Mouse (Mus musculus): Measurements from ENCODE around the gene Usp5. TPM values are rescaled to one million over a fixed set of nuclear protein-coding genes. Genes with fewer than 3 reads are reported as not detected.

Usp5 gene
- 189 and 200 TPM in 2 replicates for polyA plus RNA-seq (2015; fragmentation: Nextera tagmentation; extraction: Ambion mirVana)

DNA sequence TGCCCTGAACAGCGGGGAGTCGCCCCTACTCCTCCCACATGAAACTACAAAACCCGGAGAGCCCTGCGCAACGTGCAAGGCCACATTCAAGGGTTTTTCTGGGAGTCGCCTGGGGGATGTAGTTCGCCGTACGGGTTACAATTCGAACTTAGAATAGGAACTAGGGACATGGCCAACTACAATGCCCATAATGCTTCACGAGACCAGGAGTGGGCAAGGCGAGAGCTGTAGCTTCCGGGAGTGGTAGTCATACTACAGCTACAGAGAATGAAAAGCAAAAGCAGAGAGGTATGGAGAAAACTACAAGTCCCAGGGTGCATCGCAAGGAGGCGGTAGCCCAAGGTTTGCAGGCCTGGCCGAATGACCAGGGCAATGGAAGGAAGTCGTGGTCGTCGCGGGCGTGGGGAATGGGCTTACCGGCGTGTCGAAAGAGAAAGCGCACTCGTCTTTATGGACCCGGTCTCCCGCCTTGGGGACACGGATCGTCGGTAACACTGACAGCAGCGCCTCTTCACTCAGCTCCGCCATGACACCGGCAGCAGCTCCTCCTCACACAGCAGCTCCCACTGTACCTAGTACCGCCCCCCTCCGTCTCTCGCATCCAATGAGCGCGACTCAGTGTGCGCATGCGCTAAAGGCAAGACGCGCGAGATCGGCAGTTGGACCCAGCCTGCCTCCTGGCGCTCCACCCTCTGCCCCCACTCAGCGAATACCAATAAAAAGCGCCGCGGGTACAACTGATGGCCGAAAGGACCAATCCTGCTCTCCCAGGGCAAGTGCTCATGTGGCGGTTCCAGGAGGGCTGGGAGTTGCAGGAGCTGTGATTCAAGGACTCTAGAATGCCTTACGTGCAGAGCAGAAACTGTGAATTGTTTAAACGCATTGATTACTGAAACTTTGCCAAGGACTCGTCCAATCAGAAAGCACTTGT is at the start of gene Usp5, which contains the start of gene Cdca3:
Gene Usp5, minus strand, starts transcription at position 617 of the 931 bp plus-strand sequence.
Gene Cdca3, plus strand, starts transcription at position 680 of the 931 bp plus-strand sequence.
- Histone ChIP-seq H3K27me3 (no peaks in the 10 kb centered on the region), H3K4me2 (peak within 1 kb of the TSS; percentile 95), H3K9ac (peak within 1 kb of the TSS; percentile 80), H3K9me3 (no peaks in the 10 kb centered on the region), H3K36me3 (peaks cover 30% of the 10 kb centered on the region), H3K4me3 (peak within 1 kb of the TSS; percentile 65), H3K27ac (peak within 1 kb of the TSS; percentile 89), H3K4me1 (replicated peaks) (peaks cover 28% of the 10 kb centered on the region)
- under 1% methylated on average over 55 of the region's 55 CpGs for whole genome bisulfite sequencing
- peak; percentile 96 for ATAC-seq (ENCODE audit: low FRiP score)

DNA sequence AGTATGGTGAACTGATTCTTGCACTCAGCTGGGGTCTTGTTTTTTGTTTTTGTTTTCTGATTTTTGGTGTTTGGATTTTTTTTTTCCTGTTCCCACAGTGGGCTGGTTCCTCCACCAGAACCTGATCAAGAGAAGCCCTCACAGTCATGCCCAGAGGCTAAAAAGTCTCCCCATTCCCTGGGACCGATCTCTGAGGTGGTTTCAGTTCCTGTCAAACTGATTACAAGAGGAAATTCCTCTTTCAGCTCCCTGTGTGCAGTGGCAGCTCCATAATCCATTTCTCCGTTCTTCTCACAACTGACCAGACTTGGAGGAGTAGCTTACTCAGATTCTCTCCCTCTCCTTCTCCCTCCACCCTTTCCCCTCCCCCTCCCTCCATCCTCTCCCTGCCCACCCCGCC is 45.1 kb upstream of the Usp5 start:
- WGBS = 51% methylated on average over 2 of the region's 3 CpGs

DNA sequence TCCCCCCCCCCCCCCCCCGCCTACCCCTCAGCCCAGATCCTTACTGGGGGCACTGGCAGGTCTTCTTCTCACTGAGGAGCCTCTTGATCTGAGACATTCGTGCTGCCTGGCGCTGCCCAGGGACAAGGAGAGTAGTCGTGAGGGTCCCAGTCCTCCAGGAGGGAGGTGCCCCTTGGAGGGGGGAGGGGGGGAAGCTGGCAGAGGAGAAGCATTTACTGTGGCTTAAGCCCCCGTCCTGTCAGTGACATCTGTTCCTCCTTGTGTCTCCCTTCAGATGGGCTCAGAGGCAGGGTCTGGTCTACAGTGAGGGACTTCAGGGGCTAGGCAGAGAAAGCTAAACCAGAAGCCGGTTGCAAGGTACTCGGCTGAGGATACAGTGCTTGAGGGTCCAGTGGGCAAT is 37.3 kb upstream of the Usp5 start:
- peaks cover 49% of the 10 kb centered on the region for H3K4me1 ChIP-seq (replicated peaks)
- no peak overlapping the region for H3K27ac ChIP-seq
- H3K36me3 ChIP-seq = no peaks in the 10 kb centered on the region
- no peak for ATAC-seq (ENCODE audit: low FRiP score)
- H3K27me3 ChIP-seq = peaks cover 4% of the 10 kb centered on the region; the same call in 1 of the 2 replicates
- no peaks in the 10 kb centered on the region for H3K9me3 ChIP-seq
- WGBS = 65% methylated on average over 6 of the region's 7 CpGs
- peak overlapping the region; percentile 51; the same call in 1 of the 2 replicates for H3K9ac ChIP-seq
- no peak overlapping the region for H3K4me3 ChIP-seq
- H3K4me2 ChIP-seq = no peak overlapping the region

More for the DNA sequence above, 45.1 kb upstream of the Usp5 start:
- Histone ChIP-seq H3K27ac (no peak overlapping the region), H3K4me2 (no peak overlapping the region), H3K36me3 (no peaks in the 10 kb centered on the region), H3K9me3 (no peaks in the 10 kb centered on the region), H3K4me1 (replicated peaks) (no peaks in the 10 kb centered on the region), H3K9ac (no peak overlapping the region), H3K4me3 (no peak overlapping the region), H3K27me3 (0 out of 2 replicates have a peak, but pooled peaks cover 5% of the 10 kb centered on the region)
- no peak for ATAC-seq (ENCODE audit: low FRiP score)

DNA sequence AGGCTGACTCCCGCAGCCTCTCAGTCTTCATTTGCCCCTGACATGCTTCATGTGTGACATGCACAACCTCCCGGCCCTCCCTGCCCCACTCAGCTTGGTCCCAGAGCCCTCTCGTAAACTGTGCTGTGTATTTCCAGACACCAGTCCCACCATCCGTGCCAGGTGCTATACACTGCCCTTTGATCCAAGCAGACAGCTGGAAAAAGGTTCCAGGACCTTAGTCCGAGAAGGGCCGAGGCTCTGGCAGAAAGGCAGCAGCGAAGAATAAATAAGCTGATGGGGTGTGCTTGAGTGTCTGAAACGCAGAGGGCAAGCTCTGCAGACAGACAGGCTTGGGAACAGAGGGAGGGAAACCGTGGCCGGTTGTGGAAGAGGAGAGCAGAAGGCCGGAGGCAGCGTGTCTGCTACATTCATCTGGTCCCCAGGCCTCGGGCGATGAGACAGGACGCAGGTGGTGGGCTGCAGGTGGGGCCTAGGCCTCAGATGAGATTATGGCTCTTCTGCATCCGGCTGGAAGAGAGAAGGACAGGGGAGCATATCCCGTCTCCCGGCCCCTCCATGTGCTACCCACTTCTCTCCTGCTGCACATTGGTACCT is 36.6 kb upstream of the Usp5 start:
- Histone ChIP-seq H3K9ac (peak overlapping the region; percentile 51), H3K36me3 (peaks cover 5% of the 10 kb centered on the region), H3K4me2 (no peak overlapping the region), H3K27me3 (peaks cover 4% of the 10 kb centered on the region; the same call in 1 of the 2 replicates), H3K4me1 (replicated peaks) (peaks cover 56% of the 10 kb centered on the region), H3K9me3 (no peaks in the 10 kb centered on the region), H3K27ac (peak overlapping the region; percentile 70), H3K4me3 (no peak overlapping the region)
- no peak for ATAC-seq (ENCODE audit: low FRiP score)
- 41% methylated on average over 18 of the region's 18 CpGs for WGBS

DNA sequence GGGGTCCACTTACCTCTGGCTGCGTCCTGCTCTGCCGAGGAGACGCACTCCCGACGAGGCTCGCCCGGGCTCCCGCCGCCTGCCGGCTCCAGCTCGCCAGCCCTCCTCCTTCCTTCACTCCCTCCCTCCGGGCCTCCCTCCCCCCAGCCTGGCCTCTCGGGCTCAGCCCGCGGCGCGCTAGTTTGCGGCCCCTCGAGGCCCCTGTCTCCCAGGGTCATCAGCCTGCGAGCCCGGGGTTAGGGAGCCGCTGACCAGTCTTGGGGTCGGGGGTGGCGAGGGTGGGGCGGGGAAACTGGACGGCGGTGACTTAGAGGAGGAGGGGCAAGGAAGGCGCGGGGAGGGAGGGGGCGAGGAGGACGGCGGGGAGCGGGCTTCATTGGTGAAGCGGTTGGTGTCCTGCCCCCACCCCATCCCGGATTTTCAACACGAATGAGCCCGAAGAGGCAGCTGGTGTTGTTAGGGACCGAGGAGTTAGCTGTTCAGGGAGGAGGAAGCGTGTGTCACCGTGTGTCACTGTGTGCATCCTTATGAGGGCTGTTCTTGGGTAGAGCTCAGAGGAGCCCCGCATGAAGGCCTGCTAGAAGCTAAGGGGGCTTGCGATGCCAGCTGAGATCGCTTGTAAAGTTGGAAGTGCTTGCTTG is 34.5 kb upstream of the Usp5 start, which contains the start of gene Gpr162:
Gene Gpr162, minus strand, starts transcription at position 326 of the 641 bp plus-strand sequence.
- Histone ChIP-seq H3K9me3 (no peaks in the 10 kb centered on the region), H3K4me2 (peak within 1 kb of the TSS; percentile 73), H3K4me1 (replicated peaks) (peaks cover 77% of the 10 kb centered on the region), H3K9ac (peak within 1 kb of the TSS; percentile 89), H3K27me3 (peaks cover 4% of the 10 kb centered on the region), H3K27ac (peak within 1 kb of the TSS; percentile 95), H3K36me3 (peaks cover 11% of the 10 kb centered on the region), H3K4me3 (peak within 1 kb of the TSS; percentile 67)
- WGBS = under 1% methylated on average over 37 of the region's 43 CpGs
- ATAC-seq (ENCODE audit: low FRiP score) = peak; percentile 64

DNA sequence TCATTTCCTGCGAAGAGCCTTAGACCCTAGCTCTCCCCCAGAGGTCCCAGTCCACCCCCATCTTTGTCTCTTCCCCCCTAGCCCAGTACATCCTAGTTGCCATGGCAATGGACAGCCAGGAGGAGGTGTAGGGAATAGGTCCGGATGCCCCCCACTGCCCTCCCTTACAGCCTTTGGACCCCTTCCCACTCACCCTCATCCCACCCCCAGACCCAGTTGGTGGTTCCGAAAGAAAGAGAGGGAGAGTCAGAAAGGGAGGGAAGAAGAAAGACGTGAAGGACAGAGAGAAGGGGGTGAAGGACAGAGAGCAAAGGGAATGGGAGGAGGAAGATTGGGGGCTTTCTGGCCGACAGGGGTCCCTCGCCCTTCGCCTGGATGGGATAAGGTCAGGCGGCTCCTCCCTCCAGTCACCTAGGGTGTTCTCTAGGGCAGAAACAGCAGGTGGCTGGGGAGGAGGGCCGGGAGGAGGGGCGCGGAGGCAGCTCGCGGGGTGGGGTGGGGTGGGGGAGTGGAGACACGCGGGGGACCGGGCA is 33.9 kb upstream of the Usp5 start:
- Histone ChIP-seq H3K9me3 (no peaks in the 10 kb centered on the region), H3K27ac (peak overlapping the region; percentile 95), H3K36me3 (peaks cover 11% of the 10 kb centered on the region), H3K4me3 (peak overlapping the region; percentile 67), H3K27me3 (peaks cover 4% of the 10 kb centered on the region), H3K4me2 (peak overlapping the region; percentile 73), H3K9ac (peak overlapping the region; percentile 89), H3K4me1 (replicated peaks) (peaks cover 83% of the 10 kb centered on the region)
- WGBS = 0% methylated on average over 11 of the region's 16 CpGs
- ATAC-seq (ENCODE audit: low FRiP score) = peak; percentile 30

DNA sequence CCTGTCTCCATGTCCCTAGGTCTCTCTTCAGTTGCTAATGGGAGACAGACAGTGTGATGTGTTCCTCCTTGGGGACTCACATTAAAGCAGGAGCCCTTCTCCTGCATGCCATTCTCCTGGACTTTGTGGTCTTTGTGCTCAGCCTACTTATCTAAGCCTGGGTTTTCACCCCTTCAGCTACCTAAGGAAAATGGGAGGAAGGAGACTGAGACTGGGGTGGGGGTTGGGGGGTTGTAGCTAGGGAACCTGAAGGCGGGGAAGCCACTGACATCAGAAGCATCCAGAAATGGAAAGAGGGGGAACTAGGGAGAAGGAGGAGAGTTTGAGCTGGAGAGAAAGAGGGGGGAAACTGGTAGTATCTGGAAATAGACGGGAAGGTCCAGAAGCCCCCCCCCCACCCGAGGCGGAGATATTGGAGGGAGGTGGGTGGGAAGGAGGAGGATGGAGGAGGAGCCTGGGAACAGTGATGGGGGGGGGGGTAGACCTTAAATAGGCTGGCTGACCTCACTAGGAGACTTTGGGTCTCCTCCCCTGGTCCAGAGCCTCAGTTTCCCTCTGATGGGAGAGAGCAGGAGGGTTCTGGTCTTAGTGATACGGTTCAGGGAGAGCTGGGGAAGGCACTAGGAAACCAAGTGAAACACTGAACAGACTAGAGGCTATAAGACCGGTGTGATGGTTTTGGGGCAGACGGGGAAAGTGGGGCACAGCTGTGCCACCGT is 33.3 kb upstream of the Usp5 start:
- Histone ChIP-seq H3K27ac (peak overlapping the region; percentile 95), H3K36me3 (peaks cover 11% of the 10 kb centered on the region), H3K4me1 (replicated peaks) (peaks cover 89% of the 10 kb centered on the region), H3K9me3 (no peaks in the 10 kb centered on the region), H3K9ac (peak overlapping the region; percentile 89), H3K4me2 (peak overlapping the region; percentile 73), H3K4me3 (peak overlapping the region; percentile 67), H3K27me3 (peaks cover 2% of the 10 kb centered on the region)
- no peak; the same call in 1 of the 2 replicates for ATAC-seq (ENCODE audit: low FRiP score)
- 11% methylated on average over 8 of the region's 8 CpGs for WGBS

DNA sequence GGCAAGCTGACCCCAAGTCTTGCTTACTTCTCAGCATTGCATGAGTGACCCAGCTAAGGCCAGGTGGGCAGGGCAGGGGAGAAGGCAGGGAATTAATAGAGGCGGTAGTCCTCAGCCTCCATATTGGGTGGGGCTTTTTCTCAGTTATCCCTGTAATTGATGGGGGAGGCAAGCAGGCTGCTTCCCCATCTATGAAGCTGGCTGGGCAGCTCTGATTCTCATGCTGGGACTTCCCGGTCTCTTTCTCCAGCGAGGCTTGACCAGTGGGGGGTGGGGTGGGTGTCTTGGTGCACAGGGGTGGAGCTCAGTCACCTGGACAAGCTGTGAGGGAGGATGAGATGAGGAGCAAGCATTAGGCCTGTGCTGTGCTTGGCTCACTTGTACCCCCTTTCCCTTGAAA is 32.5 kb upstream of the Usp5 start:
- WGBS = 27% methylated on average over 3 of the region's 3 CpGs

DNA sequence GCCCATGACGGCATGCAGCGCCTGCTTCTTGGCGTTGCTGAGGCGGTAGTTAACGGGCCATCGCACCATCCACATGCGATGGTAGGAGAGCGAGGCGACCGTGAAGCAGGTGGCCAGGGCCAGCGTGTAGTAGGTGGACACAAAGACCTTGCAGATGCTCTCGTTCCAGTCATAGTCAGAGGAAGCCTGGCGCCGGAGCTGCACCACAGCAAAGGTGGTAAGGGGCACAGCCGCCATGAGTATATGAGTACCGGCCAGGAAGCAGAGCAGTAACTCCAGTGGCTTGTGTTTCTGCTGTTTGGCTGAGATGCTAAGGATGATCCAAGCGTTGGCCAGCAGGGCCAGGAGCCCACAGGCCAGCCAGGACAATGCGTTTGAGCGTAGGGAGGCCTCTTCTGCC is 32.0 kb upstream of the Usp5 start:
- peak overlapping the region; percentile 89 for H3K9ac ChIP-seq
- H3K4me2 ChIP-seq = peak overlapping the region; percentile 73
- 80% methylated on average over 19 of the region's 19 CpGs for WGBS
- no peaks in the 10 kb centered on the region; the same call in 1 of the 2 replicates for H3K27me3 ChIP-seq
- H3K4me3 ChIP-seq = peak overlapping the region; percentile 67
- peak overlapping the region; percentile 95 for H3K27ac ChIP-seq
- no peak for ATAC-seq (ENCODE audit: low FRiP score)
- peaks cover 11% of the 10 kb centered on the region for H3K36me3 ChIP-seq
- peaks cover 90% of the 10 kb centered on the region for H3K4me1 ChIP-seq (replicated peaks)
- no peaks in the 10 kb centered on the region for H3K9me3 ChIP-seq

More for the DNA sequence above, 32.5 kb upstream of the Usp5 start:
- H3K9ac ChIP-seq = peak overlapping the region; percentile 89
- peaks cover 11% of the 10 kb centered on the region for H3K36me3 ChIP-seq
- no peaks in the 10 kb centered on the region for H3K9me3 ChIP-seq
- H3K27ac ChIP-seq = peak overlapping the region; percentile 95
- peak overlapping the region; percentile 73 for H3K4me2 ChIP-seq
- H3K4me1 ChIP-seq (replicated peaks) = peaks cover 89% of the 10 kb centered on the region
- ATAC-seq (ENCODE audit: low FRiP score) = no peak
- peak overlapping the region; percentile 67 for H3K4me3 ChIP-seq
- H3K27me3 ChIP-seq = no peaks in the 10 kb centered on the region; the same call in 1 of the 2 replicates

DNA sequence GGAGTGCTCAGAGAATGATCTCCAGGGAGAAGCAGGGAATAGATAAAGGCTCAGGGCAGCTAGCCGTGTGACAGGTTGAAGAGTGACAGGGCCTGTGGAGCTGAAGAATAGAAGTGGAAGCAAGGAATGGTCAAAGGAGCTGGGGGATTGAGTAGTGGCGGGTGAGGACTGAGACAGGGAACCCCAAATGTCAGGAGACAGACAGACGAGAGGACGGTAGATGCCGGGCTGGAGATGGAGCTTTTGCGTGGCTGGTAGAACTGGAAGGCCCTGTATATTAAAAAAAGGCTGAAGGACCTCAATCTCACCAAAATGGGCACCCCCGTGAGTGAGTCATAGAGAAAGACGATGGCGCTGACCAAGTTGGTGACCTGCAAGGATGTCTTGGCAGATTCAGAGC is 31.2 kb upstream of the Usp5 start:
- Histone ChIP-seq H3K27me3 (no peaks in the 10 kb centered on the region; the same call in 1 of the 2 replicates), H3K27ac (peak overlapping the region; percentile 95), H3K9ac (peak overlapping the region; percentile 89), H3K9me3 (no peaks in the 10 kb centered on the region), H3K4me3 (no peak overlapping the region; the same call in 1 of the 2 replicates), H3K4me2 (peak overlapping the region; percentile 44), H3K4me1 (replicated peaks) (peaks cover 90% of the 10 kb centered on the region), H3K36me3 (peaks cover 11% of the 10 kb centered on the region)
- no peak for ATAC-seq (ENCODE audit: low FRiP score)
- 80% methylated on average over 9 of the region's 9 CpGs for WGBS

DNA sequence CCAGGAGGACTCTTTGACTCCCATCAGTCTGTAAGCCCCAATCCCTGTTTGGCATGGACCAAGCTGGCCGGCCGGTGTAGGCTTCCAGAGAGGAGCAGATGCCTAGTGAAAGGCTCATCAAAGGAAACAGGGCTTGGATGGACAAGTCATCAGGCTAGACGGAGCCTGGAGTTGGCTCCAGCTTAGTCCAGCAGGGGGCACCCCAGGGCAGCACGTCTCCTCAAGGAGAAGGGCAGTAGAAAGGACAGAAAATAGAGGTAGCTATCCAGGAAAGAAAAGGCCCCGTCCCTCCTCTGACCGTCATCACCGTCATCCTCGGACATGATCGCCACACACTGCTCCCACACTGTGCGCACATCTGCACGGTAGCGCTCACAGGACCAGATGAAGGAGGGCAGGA is 30.4 kb upstream of the Usp5 start:
- Histone ChIP-seq H3K4me3 (peak overlapping the region; percentile 20), H3K9me3 (no peaks in the 10 kb centered on the region), H3K27me3 (no peaks in the 10 kb centered on the region; the same call in 1 of the 2 replicates), H3K9ac (peak overlapping the region; percentile 89), H3K4me1 (replicated peaks) (peaks cover 88% of the 10 kb centered on the region), H3K36me3 (peaks cover 11% of the 10 kb centered on the region), H3K4me2 (peak overlapping the region; percentile 44), H3K27ac (peak overlapping the region; percentile 95)
- ATAC-seq (ENCODE audit: low FRiP score) = no peak
- 6% methylated on average over 12 of the region's 12 CpGs for WGBS
